Mouse (Mus musculus): Measurements from ENCODE around the gene Hecw2.

DNA sequence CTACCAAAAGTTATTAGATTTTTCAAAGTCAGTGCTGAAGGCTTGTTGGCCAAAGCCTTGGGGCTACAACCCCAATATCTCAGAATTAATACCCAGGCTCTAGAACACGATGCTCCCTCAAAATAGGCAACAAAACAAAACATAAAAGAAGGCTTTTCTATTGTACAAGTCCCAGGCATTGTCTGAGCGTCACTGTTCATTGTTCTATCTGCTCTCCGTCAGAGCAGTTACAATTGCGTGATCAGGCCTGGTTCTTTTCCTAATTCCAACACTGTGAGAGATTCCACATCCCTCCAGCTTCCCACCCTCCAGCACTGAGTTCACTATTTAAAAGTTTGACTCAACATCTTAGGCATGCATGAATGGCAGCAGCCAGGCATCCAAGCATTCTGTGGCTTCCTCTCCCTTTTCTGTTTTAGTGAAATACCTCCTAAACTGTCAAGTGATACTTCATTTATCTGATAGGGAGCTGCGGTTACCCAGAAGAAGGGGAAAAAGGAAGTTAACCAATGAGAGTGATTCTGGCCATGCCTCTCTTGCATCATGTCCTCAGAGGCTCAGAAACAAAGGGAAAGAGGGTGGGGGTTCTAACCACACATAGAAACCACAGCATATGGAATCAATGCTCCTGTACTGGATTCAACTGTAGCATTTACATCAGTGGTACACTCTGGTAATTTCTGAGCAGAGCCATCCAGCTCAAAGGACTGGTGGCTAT, 66.1 kb downstream of the Hecw2 start:
- no peak for TF ChIP-seq CTCF (IDR thresholded peaks at IDR 0.05; ENCODE audit: borderline replicate concordance, insufficient read depth, low read depth, low read length)
- TF ChIP-seq POLR2A (IDR thresholded peaks at IDR 0.05; ENCODE audit: borderline replicate concordance, insufficient read depth, low read length) = no peak
